Mouse (Mus musculus) liver, embryonic 18 days (tissue): ENCODE results near the gene Scgb1b20. TPM values are rescaled to one million over a fixed set of nuclear protein-coding genes. Genes with fewer than 3 reads are reported as not detected.

Experiments used
- polyA plus RNA-seq: library from polyadenylated mRNA; depleted of rRNA; stranded (reverse); fragments of >200 nt; gene quantifications from 2 replicates; pipeline ENCODE4 v1.2.3, GENCODE M21; 2012; rRNA removed

The Scgb1b20 gene
- polyA plus RNA-seq, result not detected in 2 replicates

GRCm38 (mm10) chr7:33372934-33373333, at the start of gene Scgb1b20:
Scgb1b20 (plus strand) TSS chr7:33373234.

GRCm38 (mm10) chr7:33366222-33366621, 6.8 kb upstream of the Scgb1b20 start, which contains the start of gene Scgb2b20:
Scgb2b20 (minus strand) TSS chr7:33366322.

Other genes starting within 250 kb of the Scgb1b20 start
- gene Scgb2b18, start 199.4 kb upstream of the Scgb1b20 start, polyA plus RNA-seq, result not detected in 2 replicates
- not detected in 2 replicates for gene Scgb1b18, start 187.7 kb upstream of the Scgb1b20 start, polyA plus RNA-seq
- gene Scgb2b19, start 92.9 kb upstream of the Scgb1b20 start, polyA plus RNA-seq, result not detected in 2 replicates
- not detected in 2 replicates for gene Scgb1b19, start 85.9 kb upstream of the Scgb1b20 start, polyA plus RNA-seq
- not detected in 2 replicates for gene Scgb2b20, start 6.9 kb upstream of the Scgb1b20 start, polyA plus RNA-seq
- gene Scgb2b21, start 147.2 kb downstream of the Scgb1b20 start, polyA plus RNA-seq, result not detected in 2 replicates